Comparison of ENCODE assay signal across 8 mouse cellular contexts in the genomic region with DNA sequence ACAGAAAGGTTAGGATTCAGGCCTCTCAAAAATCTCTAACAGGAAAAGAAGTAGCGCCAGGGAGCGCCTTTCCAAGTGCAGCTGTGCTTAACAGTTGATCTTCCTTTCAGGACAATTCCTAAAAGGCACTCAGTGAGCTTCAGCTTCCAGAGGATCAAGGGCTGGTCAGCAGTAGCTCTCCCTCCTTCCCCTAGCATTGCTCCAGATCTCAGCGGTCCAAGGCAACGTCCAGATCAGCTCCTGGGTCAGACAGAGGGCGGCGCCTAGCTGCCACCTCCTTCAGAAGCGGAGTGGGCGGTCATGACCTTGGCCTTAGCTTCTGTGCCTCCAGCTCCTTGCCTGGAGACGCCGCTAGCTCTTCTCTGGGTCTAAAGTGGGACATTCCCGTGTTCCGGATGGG. TPM values are rescaled to one million over a fixed set of nuclear protein-coding genes. Genes with fewer than 3 reads are reported as not detected.
DNase-seq lines count a peak whose midpoint lies in the region; ATAC-seq lines count a peak whose summit lies in the region.
"Had no signal": no experiment of that assay in that cellular context is flagged by ENCODE, and none has a peak within 500 bp of the region (broad histone marks: within the 10 kb centered on the region; RNA-seq: fewer than 3 reads in every experiment).

No protein-coding gene starts in this region.

- H3K9ac ChIP-seq in forebrain, embryonic 13.5 days, result no peak overlapping the region

- no peak for ATAC-seq in forebrain, embryonic 13.5 days

- H3K27ac ChIP-seq in forebrain, embryonic 13.5 days, result no peak overlapping the region

- no peaks in the 10 kb centered on the region for H3K9me3 ChIP-seq in forebrain, embryonic 13.5 days (replicated peaks)

- intact Hi-C loops in heart, postnatal 25 days (cut with DNase I), result loop anchor here (1.0 to 5.0 kb wide), 7 partner anchors 24 to 733 kb away; a partner anchor contains a TSS

- H3K4me1 ChIP-seq in forebrain, embryonic 13.5 days, result peaks cover 49% of the 10 kb centered on the region

- no peak overlapping the region for H3K4me3 ChIP-seq in forebrain, embryonic 13.5 days

- H3K4me2 ChIP-seq in forebrain, embryonic 13.5 days, result peak overlapping the region; percentile 22

- peaks cover 38% of the 10 kb centered on the region for H3K27me3 ChIP-seq in forebrain, embryonic 13.5 days

- DNase-seq in ovary, postnatal 36 days (ENCODE audit: low spot score), result peak; percentile 75
- no peak for DNase-seq in ovary, postnatal 10 days (ENCODE audit: low spot score)
- DNase-seq in heart, postnatal 25 days (ENCODE audit: low spot score), result peak; percentile 64
- peak; percentile 51 for DNase-seq in lung, postnatal 14 days
- no peak for DNase-seq in right cerebral cortex, postnatal 4 days
- DNase-seq in liver, result no peak

- WGBS in forebrain, embryonic 13.5 days, result 26% methylated on average over 12 of the region's 12 CpGs

- no peaks in the 10 kb centered on the region for H3K36me3 ChIP-seq in forebrain, embryonic 13.5 days (ENCODE audit: poor library complexity, severe bottlenecking)

RNA-seq across cellular contexts. Expression of a gene that starts 18.3 kb away (rescaled TPM):
- 93.7 and 121 TPM in 2 replicates for polyA plus RNA-seq in forebrain, embryonic 13.5 days (2015; fragmentation: Nextera tagmentation; extraction: Ambion mirVana)
- 100 to 1,000 TPM; 134 to 149 TPM for total RNA-seq in heart, postnatal 25 days (2021)

RNA-seq across cellular contexts. Expression of a gene that starts 23.6 kb away (rescaled TPM):
- polyA plus RNA-seq in forebrain, embryonic 13.5 days (2015; fragmentation: Nextera tagmentation; extraction: Ambion mirVana), result 64.7 and 71.1 TPM in 2 replicates
- total RNA-seq in heart, postnatal 25 days (2021), result not detected
- polyA plus RNA-seq: large intestine, adult 2 months had no signal

Comparison
In these comparisons a context has a peak if more than half of its experiments do, and no peak if none do; other contexts are left out.
1. DNase-seq: peak in ovary, postnatal 36 days (single experiment), heart, postnatal 25 days (single experiment) and lung, postnatal 14 days (single experiment); none in ovary, postnatal 10 days (single experiment), right cerebral cortex, postnatal 4 days (single experiment) and liver (single experiment).